Mouse (Mus musculus): ENCODE measurements at regions not wholly inside any gene's neighbourhood (a gene's known extent, or its start where the extent isn't known, plus 50 kb on each side); places are given as distances from the start of the nearest gene placed in this dataset.

DNA sequence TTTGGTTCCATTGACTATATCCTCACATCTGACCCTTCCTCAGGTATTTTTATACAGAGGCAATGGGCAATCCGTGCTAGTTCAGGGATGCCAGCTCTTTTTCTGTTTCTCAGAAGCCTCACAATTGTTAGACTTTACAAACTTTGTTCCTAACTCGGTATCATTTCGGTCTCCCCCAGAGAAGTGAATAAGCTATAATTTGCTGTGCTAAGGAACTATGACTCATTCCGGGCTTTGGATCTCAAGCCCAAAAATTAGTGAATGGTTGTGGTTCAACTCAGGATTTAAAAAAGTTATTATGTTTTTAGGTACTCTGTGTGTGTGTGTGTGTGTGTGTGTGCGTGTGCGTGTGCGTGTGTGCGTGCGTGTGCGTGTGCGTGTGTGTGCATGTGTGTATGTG is 1263.7 kb upstream of the A1bg start:
- no peak for TF ChIP-seq GATA4 (IDR thresholded peaks at IDR 0.05; ENCODE audit: insufficient replicate concordance, low read length)

DNA sequence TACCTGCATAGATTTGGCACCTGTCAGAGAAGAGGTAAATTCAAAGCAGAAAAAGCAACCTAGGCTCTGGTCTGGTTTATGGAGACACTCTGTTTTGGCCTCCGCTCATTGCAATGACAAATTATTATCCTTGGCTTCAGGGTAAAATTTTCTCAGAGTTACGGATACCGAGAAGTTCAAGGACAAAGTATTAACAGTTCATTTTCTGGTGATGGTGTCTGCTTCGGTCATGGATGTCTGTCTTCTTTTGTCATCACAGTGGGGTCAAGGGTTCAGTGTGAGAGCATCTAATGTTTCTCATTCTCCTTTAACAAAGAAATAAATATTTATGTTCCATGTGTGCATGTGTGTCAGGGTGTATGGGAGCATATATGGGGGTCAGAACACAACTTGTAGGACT is 1261.0 kb upstream of the A1bg start:
- TF ChIP-seq GATA4 (IDR thresholded peaks at IDR 0.05; ENCODE audit: insufficient replicate concordance, low read length): no peak

DNA sequence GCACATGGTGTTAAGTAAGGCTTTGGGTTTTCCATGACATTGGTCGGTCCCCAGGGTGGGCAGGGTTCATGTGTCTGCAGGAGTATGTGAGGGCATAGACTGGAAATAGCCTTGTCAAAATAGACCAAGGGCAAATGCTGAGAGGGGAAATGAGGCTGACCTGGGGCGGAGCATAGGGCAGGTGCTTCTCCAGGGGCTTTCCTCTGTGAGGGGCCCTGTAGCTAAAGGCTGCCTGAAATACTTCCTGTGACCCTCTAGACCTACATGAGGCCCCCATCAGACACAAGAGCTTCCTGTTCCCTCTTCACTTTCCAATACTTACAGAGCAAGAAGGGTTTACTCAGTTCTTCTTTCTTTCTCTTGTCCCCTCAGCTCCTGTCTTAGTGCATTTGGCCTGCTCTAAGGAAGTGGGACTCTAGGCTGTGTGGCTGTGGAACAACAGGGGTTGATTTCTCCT is 1258.7 kb upstream of the A1bg start:
- no peak for TF ChIP-seq GATA4 (IDR thresholded peaks at IDR 0.05; ENCODE audit: insufficient replicate concordance, low read length)

DNA sequence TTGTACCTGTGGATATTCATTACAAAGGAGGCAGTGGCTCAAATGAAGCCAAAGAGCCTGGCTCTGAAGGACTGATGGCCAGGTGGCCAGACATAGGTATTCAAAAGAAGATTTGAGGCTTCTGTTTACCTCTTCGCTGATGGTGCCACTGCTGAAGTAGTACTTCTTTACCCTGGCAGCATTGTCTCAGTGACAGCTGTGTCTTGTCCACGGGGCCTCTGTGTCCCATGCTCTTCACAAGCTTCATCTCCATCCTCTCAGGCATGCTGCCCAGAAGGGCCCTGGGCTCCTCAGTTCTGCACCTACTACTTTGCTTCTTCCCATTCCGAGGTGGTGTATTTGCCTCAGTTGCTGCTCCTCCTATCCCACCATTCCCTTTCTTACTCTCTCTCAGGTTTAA is 1257.9 kb upstream of the A1bg start:
- no peak for TF ChIP-seq GATA4 (IDR thresholded peaks at IDR 0.05; ENCODE audit: insufficient replicate concordance, low read length)

DNA sequence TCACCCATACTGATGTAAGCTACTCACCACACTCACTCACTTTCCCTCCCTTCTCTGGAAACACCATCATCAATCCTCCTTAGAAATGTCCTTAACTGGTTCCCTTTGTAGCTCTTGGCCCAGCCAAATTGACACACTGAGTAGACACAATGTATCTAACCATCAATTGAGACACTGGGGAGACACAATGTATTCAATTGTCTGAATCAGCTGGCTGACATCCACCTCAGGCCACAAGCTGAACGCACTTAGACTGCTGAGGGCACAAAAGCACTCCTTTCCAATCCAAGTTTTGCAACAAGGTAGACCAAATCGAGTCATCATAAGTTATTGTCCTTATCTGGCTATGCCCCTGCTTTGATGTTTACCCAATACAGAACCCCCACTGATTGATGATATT is 1257.0 kb upstream of the A1bg start:
- TF ChIP-seq GATA4 (IDR thresholded peaks at IDR 0.05; ENCODE audit: insufficient replicate concordance, low read length): no peak

- no peak for TF ChIP-seq GATA4 (IDR thresholded peaks at IDR 0.05; ENCODE audit: insufficient replicate concordance, low read length)
These were observed 1255.8 kb upstream of the A1bg start for GRCm38 (mm10) chr15:62178568-62178967.

DNA sequence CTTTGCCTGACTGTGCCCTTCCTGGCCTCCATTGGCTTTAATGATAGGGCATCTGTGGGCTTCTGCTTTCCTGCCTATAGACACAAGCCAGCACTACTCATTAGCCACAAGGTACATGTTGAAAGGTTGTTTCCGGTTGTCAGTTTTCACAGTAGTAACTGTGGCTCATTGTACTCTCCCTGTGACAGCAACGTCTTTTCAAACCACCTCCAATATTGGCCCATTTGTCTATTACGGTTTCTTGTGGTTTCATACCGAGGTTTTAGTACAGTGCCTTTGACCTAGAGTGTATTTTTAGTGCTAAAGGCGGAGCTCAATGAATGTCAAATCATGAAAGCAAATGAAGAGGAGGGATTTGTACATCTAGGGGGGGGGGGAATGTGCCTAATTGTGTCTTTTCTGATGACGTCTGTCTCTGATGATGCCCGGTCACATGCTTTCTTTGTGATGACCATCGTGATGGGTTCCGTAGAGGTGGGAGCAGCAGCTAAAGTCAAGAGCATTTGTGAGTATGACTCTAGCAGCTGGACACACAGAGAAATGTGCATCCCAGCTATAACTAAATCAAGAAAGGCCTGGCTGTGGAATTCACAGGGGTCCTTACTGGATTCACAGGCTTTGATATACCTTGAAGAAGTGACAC is 1255.1 kb upstream of the A1bg start:
- TF ChIP-seq GATA4 (IDR thresholded peaks at IDR 0.05; ENCODE audit: insufficient replicate concordance, low read length): no peak

DNA sequence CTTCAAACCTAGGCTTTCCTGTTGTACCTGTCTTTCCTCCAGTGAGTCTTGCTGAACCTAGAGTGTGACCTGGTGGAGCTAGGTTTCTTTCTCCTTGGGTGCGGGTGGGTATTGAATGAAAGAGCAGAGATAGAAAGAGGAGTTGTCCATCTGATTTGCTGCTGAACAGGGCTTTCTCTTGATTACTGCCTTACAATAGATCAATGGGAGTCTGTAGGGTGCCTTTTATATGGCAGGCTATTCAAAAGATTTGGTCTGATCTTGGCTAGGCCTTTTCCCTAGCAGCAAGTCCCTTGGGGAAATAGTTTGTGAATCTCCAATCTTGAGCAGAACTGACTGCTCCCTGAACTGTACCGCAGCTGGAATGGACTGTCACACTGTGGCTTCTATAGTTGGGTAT is 1253.3 kb upstream of the A1bg start:
- TF ChIP-seq GATA4 (IDR thresholded peaks at IDR 0.05; ENCODE audit: insufficient replicate concordance, low read length): no peak

GRCm38 (mm10) chr15:62173633-62174543 is 1251.1 kb upstream of the A1bg start:
- TF ChIP-seq GATA4 (IDR thresholded peaks at IDR 0.05; ENCODE audit: insufficient replicate concordance, low read length): no peak

- no peak for TF ChIP-seq GATA4 (IDR thresholded peaks at IDR 0.05; ENCODE audit: insufficient replicate concordance, low read length)
These were observed 1248.8 kb upstream of the A1bg start for GRCm38 (mm10) chr15:62171632-62172031.

DNA sequence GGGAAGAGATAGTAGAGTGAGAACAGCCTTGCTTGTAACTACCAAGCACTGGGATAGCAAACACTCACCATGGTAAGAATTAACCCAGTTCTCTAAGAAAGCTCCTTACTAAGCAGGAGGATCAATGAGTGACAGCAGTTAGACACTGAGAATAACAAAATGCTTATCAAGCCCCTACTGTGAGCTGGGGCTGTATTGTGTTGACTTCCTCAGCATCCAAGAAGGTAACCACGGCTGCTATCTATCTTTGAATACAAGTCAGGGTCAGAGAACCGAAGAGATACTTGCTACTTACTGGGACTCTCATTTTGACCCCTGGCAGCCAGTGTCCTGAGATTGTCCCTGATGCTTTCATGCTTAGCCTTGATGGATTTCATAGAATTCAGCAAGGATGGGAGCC is 1248.4 kb upstream of the A1bg start:
- TF ChIP-seq GATA4 (IDR thresholded peaks at IDR 0.05; ENCODE audit: insufficient replicate concordance, low read length): no peak

GRCm38 (mm10) chr15:62170337-62170736 is 1247.5 kb upstream of the A1bg start:
- no peak for TF ChIP-seq GATA4 (IDR thresholded peaks at IDR 0.05; ENCODE audit: insufficient replicate concordance, low read length)

- no peak for TF ChIP-seq GATA4 (IDR thresholded peaks at IDR 0.05; ENCODE audit: insufficient replicate concordance, low read length)
These were observed 1246.8 kb upstream of the A1bg start for GRCm38 (mm10) chr15:62169591-62170019.

DNA sequence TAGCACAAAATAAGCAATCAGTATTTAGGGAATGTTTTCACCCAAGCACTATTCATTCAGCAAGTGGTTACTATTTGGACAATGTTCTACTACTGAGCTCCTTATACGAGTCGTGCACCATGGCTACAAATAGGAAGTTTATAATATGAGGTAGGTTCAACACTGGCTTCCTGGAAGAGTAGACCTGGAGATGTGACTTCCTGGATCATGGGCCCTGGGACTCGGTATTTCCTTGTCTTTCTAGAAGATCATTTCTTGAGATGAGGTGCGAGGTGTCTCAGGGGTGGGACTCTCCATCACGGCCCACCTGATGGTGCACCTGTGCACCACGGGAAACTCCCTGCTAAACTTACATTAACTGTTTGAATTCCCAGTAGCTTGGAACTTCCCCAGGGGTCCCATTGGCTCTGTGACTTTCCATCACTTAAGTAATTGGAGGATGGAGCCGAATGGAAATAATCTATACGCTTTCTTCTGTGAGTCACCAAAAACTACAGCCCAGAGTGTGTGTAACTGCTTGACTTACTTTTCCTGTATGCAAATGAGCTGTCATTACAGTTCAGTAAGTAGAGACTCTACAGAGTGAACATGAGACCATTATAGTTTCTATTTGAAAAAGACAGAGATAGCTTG is 1246.3 kb upstream of the A1bg start:
- no peak for TF ChIP-seq GATA4 (IDR thresholded peaks at IDR 0.05; ENCODE audit: insufficient replicate concordance, low read length)

DNA sequence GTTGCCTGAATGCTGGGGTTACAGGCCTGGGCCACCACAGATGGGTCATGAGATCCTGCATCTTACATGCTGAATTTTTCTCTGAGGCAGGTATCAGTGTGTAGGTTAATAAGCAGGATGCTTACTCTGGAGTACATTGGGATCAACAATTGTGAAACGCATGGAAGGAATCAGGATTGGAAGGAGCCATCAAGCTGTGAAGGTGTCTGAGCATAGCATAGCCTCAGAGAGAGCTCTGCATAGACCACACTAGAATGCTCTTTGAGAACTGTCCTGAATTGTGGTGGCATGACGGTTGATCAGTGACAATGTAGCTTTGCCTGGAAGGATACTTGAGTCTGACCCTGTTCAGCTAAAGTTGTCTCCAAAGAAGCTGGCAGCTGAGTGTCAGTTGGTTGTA is 1245.7 kb upstream of the A1bg start:
- TF ChIP-seq GATA4 (IDR thresholded peaks at IDR 0.05; ENCODE audit: insufficient replicate concordance, low read length): no peak

GRCm38 (mm10) chr15:62166786-62167185 is 1244.0 kb upstream of the A1bg start:
- no peak for TF ChIP-seq GATA4 (IDR thresholded peaks at IDR 0.05; ENCODE audit: insufficient replicate concordance, low read length)
